Mouse (Mus musculus) heart, embryonic 16.5 days (tissue): ENCODE data around the gene Gm45261. TPM values are rescaled to one million over a fixed set of nuclear protein-coding genes. Genes with fewer than 3 reads are reported as not detected.

Experiments
- ATAC-seq: fragments of 200-750 bp; cut with Nextera tagmentation; replicated peaks from 2 replicates; pipeline ENCODE4 v1.8.0; 2017; ENCODE audit warnings: moderate number of reproducible peaks; ENCODE audit not compliant: insufficient read depth, low FRiP score; ENCODE audit errors: extremely low read depth
- H3K27ac ChIP-seq: fragments of 300-500 bp; sonication (generic); 2 replicates; pipeline ENCODE4 v1.5.1; 2014; ENCODE audit warnings: mild to moderate bottlenecking, low read length, control low read depth, moderate library complexity
- H3K27me3 ChIP-seq: fragments of 300-500 bp; sonication (generic); 2 replicates; pipeline ENCODE4 v1.6.1; 2014; ENCODE audit warnings: low read length, mixed read lengths; ENCODE audit not compliant: control insufficient read depth, insufficient read depth
- H3K36me3 ChIP-seq: fragments of 300-500 bp; sonication (generic); 2 replicates; pipeline ENCODE4 v1.6.1; 2014; ENCODE audit not compliant: control insufficient read depth, insufficient read depth
- H3K4me1 ChIP-seq: fragments of 300-500 bp; sonication (generic); 2 replicates; pipeline ENCODE4 v1.6.1; 2014; ENCODE audit warnings: low read length, mixed read lengths; ENCODE audit not compliant: control insufficient read depth, insufficient read depth
- H3K4me2 ChIP-seq: fragments of 300-500 bp; sonication (generic); 2 replicates; pipeline ENCODE4 v1.6.1; 2014; ENCODE audit warnings: low read depth, mild to moderate bottlenecking, control low read depth, low read length
- H3K4me3 ChIP-seq: fragments of 300-500 bp; sonication (generic); 2 replicates; pipeline ENCODE4 v1.5.1; 2014; ENCODE audit warnings: mild to moderate bottlenecking, control low read depth, low read length
- H3K9ac ChIP-seq: fragments of 300-500 bp; sonication (generic); 2 replicates; pipeline ENCODE4 v1.6.1; 2014; ENCODE audit warnings: low read length, control low read depth
- H3K9me3 ChIP-seq: fragments of 300-500 bp; sonication (generic); replicated peaks from 2 replicates; pipeline ENCODE4 v1.6.1; 2016; ENCODE audit warnings: low read length; ENCODE audit not compliant: control insufficient read depth
- WGBS: fragments of 180-500 bp; shearing (Covaris S2); extraction: QIAGEN DNeasy Blood & Tissue Kit; methylation state at CpG from one replicate; pipeline ENCODE4 v1.1.7; 2014; 5-methylcytosine and 5-hydroxymethylcytosine counted together
- polyA plus RNA-seq: library from polyadenylated mRNA; unstranded; fragments of >200 nt; fragmentation: Nextera tagmentation; extraction: Ambion mirVana; gene quantifications from 2 replicates; pipeline ENCODE4 v1.2.1, GENCODE M21; 2015

Gm45261 gene
- polyA plus RNA-seq, 1 experiment from 2014 or later: not detected

GRCm38 (mm10) chr1:80459923-80460322, 1.3 kb downstream of the Gm45261 start:
- no peak overlapping the region for H3K27ac ChIP-seq
- H3K9me3 ChIP-seq: no peaks in the 10 kb centered on the region
- no peak overlapping the region for H3K4me3 ChIP-seq
- 87% methylated on average over 1 of the region's 1 CpGs for WGBS
- H3K4me2 ChIP-seq: no peak overlapping the region
- H3K4me1 ChIP-seq: no peaks in the 10 kb centered on the region
- H3K9ac ChIP-seq: no peak overlapping the region
- no peak for ATAC-seq
- no peaks in the 10 kb centered on the region for H3K36me3 ChIP-seq
- H3K27me3 ChIP-seq: no peaks in the 10 kb centered on the region

DNA sequence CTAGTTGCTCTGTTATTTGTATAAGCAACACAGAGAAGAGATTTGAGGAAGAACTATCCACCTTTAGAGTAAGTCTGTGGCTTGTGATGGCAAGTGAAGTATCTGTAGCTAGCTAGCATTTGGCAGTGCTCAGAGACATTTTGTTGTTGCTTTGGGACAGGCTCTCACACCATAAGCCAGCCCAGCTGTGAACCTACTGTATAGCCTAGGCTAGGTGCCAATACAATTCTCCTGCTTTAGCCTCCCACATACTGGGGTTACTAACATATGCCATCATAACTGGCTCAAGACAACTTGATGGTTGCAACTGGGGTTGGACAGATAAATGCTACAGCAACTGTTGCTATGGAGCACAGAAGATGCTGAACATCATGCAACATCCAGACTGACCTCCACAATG, 1.8 kb downstream of the Gm45261 start:
- Histone ChIP-seq H3K4me2 (no peak overlapping the region), H3K9me3 (no peaks in the 10 kb centered on the region)
- no peak for ATAC-seq

GRCm38 (mm10) chr1:80453971-80454370, 7.3 kb downstream of the Gm45261 start:
- no peak overlapping the region for H3K4me2 ChIP-seq
- ATAC-seq: no peak
- H3K36me3 ChIP-seq: no peaks in the 10 kb centered on the region
- 69% methylated on average over 2 of the region's 2 CpGs for WGBS
- no peaks in the 10 kb centered on the region for H3K9me3 ChIP-seq
- no peak overlapping the region for H3K9ac ChIP-seq
- no peak overlapping the region for H3K4me3 ChIP-seq
- H3K4me1 ChIP-seq: no peaks in the 10 kb centered on the region
- H3K27ac ChIP-seq: no peak overlapping the region
- no peaks in the 10 kb centered on the region for H3K27me3 ChIP-seq

More for the DNA sequence above, 1.8 kb downstream of the Gm45261 start:
- no peak overlapping the region for H3K27ac ChIP-seq
- no peak overlapping the region for H3K4me3 ChIP-seq
- H3K9ac ChIP-seq: no peak overlapping the region
- H3K4me1 ChIP-seq: no peaks in the 10 kb centered on the region
- H3K36me3 ChIP-seq: no peaks in the 10 kb centered on the region
- H3K27me3 ChIP-seq: no peaks in the 10 kb centered on the region

DNA sequence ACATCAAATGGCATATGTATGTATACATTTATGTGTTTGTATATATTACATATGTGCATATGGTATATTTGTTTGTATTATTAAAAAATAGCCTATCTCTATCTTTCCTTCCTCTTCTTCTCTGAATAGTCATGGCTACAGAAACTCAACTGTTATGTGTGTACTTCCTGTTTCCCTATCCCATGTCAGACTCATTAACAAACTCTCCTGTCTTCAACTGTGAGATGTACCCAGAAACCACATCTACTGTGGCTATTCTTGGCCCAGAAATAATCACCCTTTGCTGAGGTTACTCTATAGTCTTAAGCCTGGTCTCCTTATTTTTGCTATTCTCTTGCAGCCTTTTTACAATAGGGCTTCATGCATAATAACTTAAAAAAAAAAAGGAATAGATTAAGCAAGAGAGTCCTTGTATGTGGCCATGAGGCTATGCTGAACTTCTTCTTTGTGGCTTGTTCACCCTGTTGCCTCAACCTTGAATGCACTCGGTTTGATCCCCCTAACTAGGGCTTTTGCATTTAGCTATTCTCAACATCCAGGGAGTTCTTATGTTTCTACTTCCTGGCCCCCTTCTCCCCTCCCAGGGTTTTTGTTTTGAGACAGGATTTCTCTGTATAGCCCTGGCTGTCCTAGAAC, 9.2 kb downstream of the Gm45261 start:
- no peaks in the 10 kb centered on the region for H3K4me1 ChIP-seq
- no peak overlapping the region for H3K4me2 ChIP-seq
- H3K36me3 ChIP-seq: no peaks in the 10 kb centered on the region
- no peak overlapping the region for H3K4me3 ChIP-seq
- H3K27me3 ChIP-seq: no peaks in the 10 kb centered on the region
- WGBS: 61% methylated on average over 1 of the region's 1 CpGs
- no peak overlapping the region for H3K9ac ChIP-seq
- no peak overlapping the region for H3K27ac ChIP-seq
- ATAC-seq: no peak
- H3K9me3 ChIP-seq: no peaks in the 10 kb centered on the region

- no peak overlapping the region for H3K27ac ChIP-seq
- no peaks in the 10 kb centered on the region for H3K27me3 ChIP-seq
- 20% methylated on average over 1 of the region's 1 CpGs for WGBS
- no peaks in the 10 kb centered on the region for H3K4me1 ChIP-seq
- no peaks in the 10 kb centered on the region for H3K9me3 ChIP-seq
- no peak overlapping the region for H3K4me2 ChIP-seq
- no peak for ATAC-seq
- H3K9ac ChIP-seq: no peak overlapping the region
- no peak overlapping the region for H3K4me3 ChIP-seq
- H3K36me3 ChIP-seq: no peaks in the 10 kb centered on the region
Observed at GRCm38 (mm10) chr1:80447554-80447953, 13.7 kb downstream of the Gm45261 start.

GRCm38 (mm10) chr1:80440911-80441310, 20.3 kb downstream of the Gm45261 start:
- no peaks in the 10 kb centered on the region for H3K27me3 ChIP-seq
- H3K4me2 ChIP-seq: no peak overlapping the region
- H3K27ac ChIP-seq: no peak overlapping the region
- no peaks in the 10 kb centered on the region for H3K9me3 ChIP-seq
- H3K9ac ChIP-seq: no peak overlapping the region
- WGBS: 55% methylated on average over 2 of the region's 2 CpGs
- H3K36me3 ChIP-seq: no peaks in the 10 kb centered on the region
- no peak overlapping the region for H3K4me3 ChIP-seq
- no peaks in the 10 kb centered on the region for H3K4me1 ChIP-seq
- no peak for ATAC-seq

DNA sequence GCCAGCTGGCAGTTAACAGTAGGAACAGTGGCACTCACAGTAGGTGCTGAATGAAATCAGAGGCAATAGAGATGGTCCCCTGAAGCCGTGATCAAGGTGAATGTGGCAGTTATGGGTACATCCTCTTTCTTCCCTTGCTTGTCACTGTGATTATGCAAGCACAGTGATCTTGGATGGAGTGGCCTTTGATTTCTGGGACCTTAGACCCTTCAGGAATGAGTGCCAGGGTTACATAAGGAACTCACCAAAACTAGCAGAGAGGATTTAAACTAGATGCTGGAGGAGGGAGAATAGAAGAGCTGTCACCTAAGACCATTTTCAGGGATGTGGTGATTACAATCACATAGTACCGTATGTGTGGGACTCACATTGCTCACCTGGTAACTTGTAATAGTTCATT, 22.7 kb downstream of the Gm45261 start:
- Histone ChIP-seq H3K4me2 (no peak overlapping the region), H3K9me3 (no peaks in the 10 kb centered on the region), H3K36me3 (no peaks in the 10 kb centered on the region), H3K4me1 (no peaks in the 10 kb centered on the region), H3K27me3 (no peaks in the 10 kb centered on the region), H3K9ac (no peak overlapping the region), H3K4me3 (no peak overlapping the region), H3K27ac (no peak overlapping the region)
- 69% methylated on average over 2 of the region's 2 CpGs for WGBS
- no peak for ATAC-seq

- no peak overlapping the region for H3K27ac ChIP-seq
- H3K4me3 ChIP-seq: no peak overlapping the region
- WGBS: 60% methylated on average over 1 of the region's 1 CpGs
- ATAC-seq: no peak
- no peak overlapping the region for H3K4me2 ChIP-seq
- no peaks in the 10 kb centered on the region for H3K9me3 ChIP-seq
- H3K9ac ChIP-seq: no peak overlapping the region
- no peaks in the 10 kb centered on the region for H3K27me3 ChIP-seq
- H3K4me1 ChIP-seq: no peaks in the 10 kb centered on the region
- no peaks in the 10 kb centered on the region for H3K36me3 ChIP-seq
Observed at GRCm38 (mm10) chr1:80427946-80428345, 33.3 kb downstream of the Gm45261 start.

GRCm38 (mm10) chr1:80427425-80427824, 33.8 kb downstream of the Gm45261 start:
- no peak overlapping the region for H3K4me3 ChIP-seq
- no peak overlapping the region for H3K4me2 ChIP-seq
- WGBS: 38% methylated on average over 1 of the region's 1 CpGs

More at GRCm38 (mm10) chr1:80427425-80427824, 33.8 kb downstream of the Gm45261 start:
- H3K27ac ChIP-seq: no peak overlapping the region
- H3K27me3 ChIP-seq: no peaks in the 10 kb centered on the region
- H3K4me1 ChIP-seq: no peaks in the 10 kb centered on the region
- no peaks in the 10 kb centered on the region for H3K9me3 ChIP-seq
- H3K36me3 ChIP-seq: no peaks in the 10 kb centered on the region
- peak; percentile 49; the same call in 1 of the 2 replicates for ATAC-seq
- no peak overlapping the region for H3K9ac ChIP-seq
